Mouse (Mus musculus): Measurements from ENCODE around the gene Stub1.
A peak's percentile ranks its signal among the peaks of the same experiment; 100 is the strongest.

Gene Stub1

DNA sequence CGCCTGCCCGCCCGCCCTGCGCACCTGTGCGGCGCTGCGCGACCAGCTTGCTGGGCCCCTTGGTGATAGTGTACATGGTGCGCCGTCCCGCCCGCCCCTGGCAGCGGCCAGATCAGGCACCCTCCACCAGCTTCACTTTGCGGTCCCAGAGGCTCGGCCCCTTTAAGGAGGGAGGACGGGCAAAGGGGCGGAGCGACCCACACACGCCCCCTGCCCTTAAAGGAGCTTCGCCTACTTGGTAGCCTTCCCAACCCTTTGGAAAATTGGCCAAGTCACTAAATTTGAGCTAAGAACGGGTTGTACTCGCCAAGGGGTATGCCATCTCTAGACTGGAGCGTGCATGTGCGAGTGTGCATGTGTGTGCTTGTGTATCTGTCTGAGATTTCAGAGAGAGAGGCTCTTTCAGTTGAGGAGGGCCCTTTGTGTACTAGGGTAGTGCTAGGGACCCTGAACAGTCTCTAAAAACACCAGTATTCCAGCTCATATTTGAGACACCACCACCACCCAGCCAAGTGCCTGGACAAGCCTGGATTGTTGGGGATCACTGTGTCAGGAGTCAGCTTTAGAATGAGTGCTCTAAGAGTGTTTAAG, 35.5 kb upstream of the Stub1 start, which contains the start of gene Mcrip2:
Gene Mcrip2, minus strand, starts transcription at position 164 of the 591 bp plus-strand sequence.
- peak; percentile 76 to 83 for DNase-seq (ENCODE audit: low spot score in 2 of 2)

DNA sequence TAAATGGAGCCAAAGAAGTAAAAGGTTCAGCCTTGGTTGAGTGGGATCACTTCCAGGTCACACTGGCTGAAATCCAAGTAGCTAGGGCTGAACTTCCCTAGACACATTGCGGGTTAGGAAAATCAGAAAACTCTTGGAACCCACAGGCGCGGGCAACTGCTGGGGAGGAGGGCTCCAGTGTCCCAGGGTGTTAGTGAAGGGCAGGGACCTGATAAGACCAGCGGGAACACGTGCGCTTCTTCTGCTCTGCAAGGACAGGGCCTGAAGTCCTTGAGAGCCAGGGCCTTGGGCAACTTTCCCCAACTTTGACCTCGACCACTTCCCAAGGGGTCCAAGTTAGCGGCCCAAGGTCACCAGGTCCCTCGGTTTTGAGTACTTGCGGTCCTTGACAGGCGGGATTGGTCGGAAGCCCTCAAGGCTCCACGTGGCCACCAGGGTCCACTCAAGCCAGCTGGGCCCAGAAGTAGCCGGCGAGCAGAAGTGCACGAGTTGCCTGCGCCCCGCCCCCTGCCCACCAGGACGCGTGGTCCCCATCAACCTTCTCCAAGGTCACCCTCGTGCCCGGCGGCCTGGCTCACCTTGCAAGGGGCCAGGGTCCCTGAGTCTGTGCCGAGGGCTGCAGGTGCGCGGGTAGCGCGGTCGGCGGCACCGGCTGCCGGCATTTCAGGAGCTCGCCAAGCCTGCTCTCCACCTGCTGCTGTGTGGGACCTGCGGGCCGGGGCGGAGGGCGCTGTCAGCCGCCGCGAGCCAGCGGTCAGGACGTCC, 34.8 kb upstream of the Stub1 start:
- peak in 1 of 2 experiments; percentile 64 for DNase-seq (ENCODE audit: low spot score in 2 of 2)

DNA sequence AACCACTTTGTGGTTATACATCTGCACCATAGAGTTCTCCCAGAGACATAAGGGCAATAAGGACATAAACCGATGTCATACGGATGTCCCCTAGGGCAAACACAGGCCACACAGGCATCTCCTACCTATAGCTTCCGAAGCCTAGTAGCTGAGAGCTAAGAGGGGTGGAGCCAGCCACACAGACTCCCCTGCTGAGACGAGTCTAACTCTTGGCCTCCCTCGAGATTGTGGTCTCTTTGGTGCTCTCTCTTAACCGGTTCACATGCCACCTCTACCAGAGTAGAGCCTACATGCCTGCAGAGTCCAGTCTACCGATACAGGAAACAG, 34.3 kb upstream of the Stub1 start:
- no peak for DNase-seq (ENCODE audit: low spot score in 2 of 2)

DNA sequence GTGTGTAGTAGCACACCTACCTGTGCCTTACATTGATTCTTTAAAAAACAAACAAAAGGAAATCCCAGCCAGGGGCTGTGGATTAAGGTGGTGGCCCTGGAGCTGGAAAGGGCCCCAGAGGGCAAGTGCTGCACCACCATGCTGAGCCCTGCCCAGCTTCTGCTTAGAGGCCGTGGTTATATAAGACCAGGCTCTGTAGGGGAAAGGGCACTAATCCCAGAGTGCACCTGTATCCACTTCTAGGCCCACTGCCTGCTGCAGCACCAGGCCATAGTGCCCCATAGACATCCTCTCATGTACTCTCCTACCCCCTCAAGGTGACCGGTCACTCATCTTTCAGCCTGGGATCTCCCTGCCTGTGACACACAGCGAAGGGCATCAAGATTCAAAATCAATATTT, 33.0 kb upstream of the Stub1 start:
- DNase-seq (ENCODE audit: low spot score in 2 of 2), result no peak

DNA sequence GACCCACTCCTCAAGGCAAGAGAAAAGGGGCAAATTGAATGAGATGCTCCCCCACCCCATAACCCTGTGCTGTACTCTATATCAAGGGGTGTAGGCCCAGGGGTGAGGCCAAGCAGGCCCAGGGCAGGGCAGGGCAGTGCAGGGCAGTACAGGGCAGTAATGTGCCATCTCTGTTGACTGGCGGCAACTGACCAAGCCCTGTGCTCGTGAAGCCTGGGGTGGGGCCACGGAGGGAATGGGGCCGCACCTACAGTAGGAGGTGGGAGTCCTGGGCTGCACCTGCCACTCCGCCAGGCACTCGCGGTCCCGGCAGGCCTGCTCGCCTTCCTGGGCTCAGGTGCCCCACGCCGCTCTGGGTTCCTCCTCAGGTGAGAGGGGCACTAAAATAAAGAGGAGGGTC, 32.1 kb upstream of the Stub1 start:
- no peak for DNase-seq (ENCODE audit: low spot score in 2 of 2)

DNA sequence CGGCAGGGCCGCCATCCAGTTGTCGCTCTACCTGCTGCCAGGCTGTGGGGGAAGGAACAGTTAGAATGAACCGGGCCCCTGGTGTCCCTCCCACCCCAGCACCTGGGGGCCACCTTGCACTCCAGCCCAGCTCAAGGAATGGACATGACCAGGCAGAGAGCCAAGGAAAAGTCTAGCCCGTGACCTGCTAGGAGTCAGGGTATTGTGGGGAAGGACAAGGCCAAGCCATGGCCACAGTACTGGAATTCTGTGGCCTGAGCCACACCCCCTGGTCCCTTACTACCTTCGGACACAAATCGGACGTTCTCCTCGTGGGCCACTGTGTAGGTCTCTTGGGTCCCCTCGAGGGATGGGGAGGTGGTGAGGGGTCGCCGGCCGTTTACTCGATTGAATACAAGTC, 31.1 kb upstream of the Stub1 start:
- DNase-seq (ENCODE audit: low spot score in 2 of 2), result no peak

DNA sequence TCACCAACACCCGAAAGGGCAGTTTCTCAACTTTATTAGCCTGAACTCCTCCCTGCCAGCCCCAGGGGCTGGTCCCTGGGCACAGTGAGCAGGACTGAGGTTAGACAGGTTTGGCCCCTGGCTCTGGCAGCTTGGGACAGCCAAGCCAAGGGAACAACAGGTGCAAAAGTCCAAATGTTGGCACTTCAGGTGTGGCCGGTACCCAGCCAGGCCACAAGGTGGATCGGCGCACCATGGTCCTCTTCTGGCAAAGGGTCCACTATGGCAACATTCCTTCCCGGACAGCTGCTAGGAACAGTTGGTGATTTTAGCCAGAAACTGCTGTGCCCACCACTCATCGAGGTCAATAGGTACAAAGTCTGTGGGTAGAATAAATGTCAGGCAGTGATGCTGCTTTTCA, 30.5 kb upstream of the Stub1 start:
- DNase-seq (ENCODE audit: low spot score in 2 of 2), result no peak

DNA sequence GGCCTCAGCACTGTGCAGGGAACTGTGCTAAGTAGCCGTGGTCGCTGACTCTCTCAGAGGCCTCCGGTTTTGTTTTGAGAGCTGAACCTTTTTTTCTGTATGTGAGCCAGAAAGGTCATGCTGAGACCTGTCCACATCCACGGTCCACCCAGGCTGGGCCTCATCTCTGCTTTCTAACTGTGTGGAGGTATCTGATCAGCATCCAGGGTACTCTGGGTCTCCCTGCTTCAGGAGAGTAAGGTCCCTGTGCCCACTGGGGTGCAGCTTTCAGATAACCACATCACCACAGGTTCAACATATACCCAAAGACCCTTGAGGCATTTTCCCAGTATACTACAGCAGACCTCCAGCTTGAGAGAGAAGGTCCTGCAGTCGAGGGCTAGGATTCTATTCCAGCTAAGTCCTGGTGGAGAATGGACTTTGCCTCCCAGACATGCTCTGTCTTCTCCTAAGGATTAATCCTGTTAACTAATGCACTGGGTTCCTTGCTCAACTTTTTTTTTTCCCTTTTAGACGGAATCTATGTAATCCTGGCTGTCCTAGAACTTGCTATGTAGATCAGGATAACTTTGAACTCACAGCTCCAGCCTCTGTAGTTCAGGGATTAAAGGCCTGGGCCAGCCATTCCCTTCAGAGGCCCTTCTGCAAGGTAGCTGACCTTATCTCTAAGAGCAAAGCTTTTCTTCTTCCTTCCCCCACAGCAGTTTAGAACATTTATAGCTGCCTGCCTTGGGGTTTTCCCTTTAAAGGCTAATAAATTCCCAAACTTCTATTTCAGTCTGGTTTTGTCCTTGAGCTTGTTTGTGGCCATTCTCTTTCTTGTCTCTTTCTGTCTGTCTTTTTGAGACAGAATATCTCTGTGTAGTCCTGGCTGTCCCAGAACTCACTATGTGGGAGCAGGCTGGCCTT, 28.8 kb upstream of the Stub1 start:
- no peak for DNase-seq (ENCODE audit: low spot score in 2 of 2)

DNA sequence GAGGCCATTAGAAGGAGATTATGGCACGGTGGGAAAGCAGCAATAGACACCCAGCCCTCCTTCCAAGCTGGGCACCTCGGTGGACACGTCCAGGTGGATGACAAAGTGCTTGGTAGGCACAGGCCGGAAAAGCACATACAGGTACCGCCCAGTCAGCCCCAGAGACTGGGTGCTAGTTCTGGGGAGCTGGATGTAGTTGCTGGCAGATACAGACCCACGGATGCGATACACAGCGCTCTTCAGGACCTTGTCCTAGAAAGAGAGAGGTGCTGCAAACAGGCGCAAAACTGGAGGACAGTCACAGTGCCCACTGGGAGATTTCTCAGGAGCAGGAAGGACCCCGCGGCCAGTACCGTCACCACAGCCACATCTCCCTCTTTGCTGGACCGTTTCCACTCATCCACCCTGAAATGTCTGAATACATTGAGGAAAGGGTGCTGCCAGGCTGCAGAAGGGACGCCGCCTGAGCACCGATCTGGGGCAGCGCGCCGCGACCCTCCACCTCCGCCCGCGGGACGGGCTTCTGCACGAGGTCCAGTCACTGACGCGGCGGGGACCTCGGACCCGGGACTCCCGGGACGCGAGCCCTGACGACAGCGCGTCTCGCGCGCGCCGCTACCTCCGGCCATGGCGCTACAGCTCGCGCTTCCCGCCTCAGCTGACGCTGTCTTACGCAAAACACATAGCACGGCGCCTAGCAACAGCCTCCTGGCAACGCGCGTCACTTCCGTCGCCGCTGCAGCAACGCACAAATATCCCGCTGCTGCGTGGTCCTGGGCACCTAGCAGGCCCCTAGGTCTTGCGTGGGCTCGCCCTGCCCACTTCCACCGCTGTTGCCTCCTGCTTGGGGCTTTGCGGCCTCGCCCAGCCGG, 27.9 kb upstream of the Stub1 start, which contains the start of gene Wdr90:
Gene Wdr90, minus strand, starts transcription at position 670 of the 872 bp plus-strand sequence.
- peak; percentile 84 to 89 for DNase-seq (ENCODE audit: low spot score in 2 of 2)

DNA sequence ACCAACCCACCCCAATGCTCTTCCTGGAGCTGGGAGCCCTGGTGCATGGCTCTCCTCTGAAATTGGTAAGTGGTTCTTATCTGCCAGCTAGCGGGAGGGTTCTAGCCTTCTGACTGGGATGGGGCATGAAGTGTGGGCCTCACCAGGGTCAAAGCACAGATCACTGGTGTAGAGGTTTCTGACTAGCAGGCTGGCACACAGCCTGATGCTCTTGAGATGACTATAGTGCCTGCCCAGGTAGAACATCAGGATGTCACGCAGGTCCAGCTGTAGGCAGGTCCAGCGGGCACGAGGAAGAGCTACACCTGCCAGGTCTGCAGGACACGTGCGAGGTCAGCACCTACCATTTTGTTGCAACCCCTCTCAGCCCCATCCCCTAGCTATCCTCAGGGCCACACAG, 27.0 kb upstream of the Stub1 start:
- no peak for DNase-seq (ENCODE audit: low spot score in 2 of 2)

DNA sequence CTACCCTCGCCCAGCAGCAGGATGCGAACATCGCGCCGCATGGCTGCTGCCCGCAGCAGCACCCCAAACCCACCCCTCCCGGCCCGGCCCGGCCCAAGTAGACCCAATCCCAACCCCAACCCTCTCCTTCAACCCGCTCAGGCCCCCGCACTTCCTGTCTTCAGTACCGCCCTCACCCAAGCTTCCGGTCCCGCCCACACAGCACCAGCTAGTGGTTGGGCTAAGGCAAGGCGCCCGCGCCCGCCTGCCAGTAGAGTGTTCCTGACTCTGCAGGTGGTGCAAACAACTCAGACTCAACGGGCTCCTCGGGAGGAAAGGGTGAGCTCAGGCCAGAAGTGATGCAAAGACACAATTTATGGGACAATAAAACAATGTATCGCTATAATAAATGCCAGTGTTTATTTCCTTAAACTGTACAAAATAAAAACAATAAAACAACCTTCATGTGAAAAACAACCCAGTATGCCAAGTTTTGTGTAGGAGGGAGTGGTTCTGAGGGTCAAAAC, 11.2 kb upstream of the Stub1 start, which contains the start of gene Rhot2:
Gene Rhot2, minus strand, starts transcription at position 456 of the 506 bp plus-strand sequence.
- DNase-seq (ENCODE audit: low spot score in 2 of 2), result peak; percentile 91 to 97

DNA sequence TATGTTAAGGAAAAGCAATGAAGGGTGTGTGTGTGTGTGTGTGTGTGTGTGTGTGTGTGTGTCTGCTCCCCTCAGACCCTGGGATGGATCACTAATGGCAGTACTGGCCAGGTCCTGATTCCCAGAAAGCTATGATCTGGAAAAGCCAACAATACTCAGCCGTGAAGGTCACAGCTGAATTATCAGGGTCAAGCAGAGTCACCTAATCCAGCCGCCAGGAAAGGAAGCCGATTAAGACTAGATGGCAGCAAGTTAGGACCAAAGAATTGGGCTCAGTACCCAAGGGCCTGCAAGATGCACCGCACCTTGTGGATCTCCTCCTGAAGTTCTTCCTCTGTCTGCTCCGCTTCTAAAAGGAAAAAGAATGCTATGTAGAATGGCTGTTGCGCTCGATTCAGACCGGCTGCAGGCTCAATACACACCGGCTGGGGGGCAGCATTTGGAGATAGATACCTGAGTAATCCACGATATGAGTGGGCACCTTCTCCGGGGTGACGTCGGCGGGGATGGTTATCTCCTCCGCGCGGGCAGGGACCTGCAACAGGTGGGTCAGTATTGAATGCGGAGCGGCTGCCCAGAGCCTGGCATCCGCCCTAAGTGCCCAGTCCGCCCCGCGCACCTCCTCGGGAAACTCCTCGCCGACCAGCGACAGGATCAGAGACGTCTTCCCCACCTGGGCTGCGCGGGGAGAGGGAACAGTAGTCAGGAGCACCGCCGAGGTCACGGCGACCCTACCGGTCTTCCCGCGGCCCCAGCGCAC, 10.6 kb upstream of the Stub1 start:
- DNase-seq (ENCODE audit: low spot score in 2 of 2), result no peak

DNA sequence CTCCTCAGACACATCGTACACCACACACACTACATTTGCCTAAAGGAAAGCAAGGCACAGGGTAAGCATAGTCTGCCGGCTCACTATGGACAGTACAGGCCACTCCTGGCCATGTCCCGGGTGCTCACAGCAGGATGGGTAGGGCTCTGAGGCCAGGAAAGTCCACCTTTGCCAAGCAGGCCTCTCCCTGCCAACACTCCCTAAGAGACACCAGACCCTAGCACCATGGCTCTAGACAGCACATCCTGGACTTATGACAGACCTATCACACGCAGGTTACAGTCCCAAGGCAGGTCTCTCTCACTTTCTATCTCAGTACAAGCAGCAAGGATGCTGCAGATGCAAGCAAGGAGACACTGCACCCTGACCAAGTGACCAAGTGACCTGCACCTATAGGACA, 9.9 kb upstream of the Stub1 start:
- no peak for DNase-seq (ENCODE audit: low spot score in 2 of 2)

DNA sequence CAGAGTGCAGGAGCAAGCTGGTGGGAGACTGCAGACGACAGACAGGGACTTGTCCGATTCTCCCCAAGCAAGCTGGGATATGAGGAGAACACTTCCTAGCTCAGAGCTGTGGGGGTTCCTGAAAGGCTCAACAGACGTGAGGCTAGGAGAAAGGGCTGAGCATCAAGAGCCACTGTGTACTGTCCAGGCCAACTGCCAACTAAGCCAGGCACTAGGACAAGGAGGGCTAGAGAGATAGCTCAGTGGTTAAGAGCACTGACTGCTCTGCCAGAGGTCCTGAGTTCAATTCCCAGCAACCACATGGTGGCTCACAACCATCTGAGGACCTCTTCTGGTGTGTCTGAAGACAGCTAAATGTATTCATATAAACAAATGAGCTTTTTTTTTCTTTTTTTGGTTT, 9.3 kb upstream of the Stub1 start:
- DNase-seq (ENCODE audit: low spot score in 2 of 2), result no peak

DNA sequence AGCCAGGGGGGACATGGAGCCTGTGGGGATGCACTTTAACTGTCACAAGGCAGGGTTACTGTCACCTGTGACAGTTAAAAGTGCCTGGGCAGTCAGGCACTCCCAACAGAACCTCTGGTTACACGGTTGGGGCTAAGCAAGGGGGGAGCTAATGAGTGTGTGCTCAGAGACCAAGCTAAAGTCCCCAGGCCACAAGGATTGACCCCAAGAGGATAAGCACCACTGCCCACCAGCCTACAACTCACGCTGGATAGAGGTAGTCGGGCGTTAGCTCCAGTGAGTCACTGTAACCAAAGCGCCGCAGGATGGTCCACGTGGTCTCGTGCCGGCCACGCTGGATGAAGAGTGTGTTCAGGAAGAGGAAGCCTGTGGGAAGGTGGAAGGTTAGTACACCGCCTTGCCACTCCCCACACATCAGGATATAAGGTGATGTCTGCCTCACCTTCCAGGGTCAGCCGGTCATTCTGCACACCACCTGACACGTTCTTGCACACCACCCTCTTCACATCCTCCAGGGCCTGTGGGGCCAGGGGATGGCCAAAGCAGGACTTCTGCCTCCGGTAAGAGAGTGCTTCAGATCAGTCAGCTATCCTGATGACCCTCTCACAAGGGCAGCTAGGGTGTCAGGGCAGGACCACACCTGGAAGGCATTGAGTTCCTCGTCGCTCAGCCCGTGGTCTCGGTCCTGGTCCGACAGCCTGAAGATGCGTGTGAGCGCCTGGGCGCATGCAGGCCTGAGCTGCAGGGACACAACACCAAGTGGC, 8.1 kb upstream of the Stub1 start, which contains the start of gene Gm20683:
Gene Gm20683, minus strand, starts transcription at position 647 of the 764 bp plus-strand sequence.
- DNase-seq (ENCODE audit: low spot score in 2 of 2), result no peak

DNA sequence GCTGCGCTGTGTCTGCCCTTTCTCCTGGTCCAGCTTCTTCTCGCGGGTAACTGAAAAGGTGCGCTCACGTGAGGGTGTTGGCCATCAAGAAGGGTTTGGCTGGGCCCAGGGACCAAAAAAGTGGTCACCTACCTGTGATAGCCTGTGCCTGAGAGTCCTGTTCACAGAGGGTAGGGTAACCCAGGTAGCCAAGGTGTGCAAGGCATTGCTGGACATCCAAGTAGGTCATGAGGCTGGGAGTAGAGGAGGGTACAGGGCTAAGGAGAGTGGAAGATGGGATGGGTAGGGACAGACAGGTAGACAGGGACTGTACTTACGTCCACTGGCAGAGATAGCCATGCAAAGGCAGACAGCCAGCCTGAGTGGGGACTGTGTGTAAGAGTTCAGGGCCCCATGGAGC, 7.3 kb upstream of the Stub1 start:
- no peak for DNase-seq (ENCODE audit: low spot score in 2 of 2)

DNA sequence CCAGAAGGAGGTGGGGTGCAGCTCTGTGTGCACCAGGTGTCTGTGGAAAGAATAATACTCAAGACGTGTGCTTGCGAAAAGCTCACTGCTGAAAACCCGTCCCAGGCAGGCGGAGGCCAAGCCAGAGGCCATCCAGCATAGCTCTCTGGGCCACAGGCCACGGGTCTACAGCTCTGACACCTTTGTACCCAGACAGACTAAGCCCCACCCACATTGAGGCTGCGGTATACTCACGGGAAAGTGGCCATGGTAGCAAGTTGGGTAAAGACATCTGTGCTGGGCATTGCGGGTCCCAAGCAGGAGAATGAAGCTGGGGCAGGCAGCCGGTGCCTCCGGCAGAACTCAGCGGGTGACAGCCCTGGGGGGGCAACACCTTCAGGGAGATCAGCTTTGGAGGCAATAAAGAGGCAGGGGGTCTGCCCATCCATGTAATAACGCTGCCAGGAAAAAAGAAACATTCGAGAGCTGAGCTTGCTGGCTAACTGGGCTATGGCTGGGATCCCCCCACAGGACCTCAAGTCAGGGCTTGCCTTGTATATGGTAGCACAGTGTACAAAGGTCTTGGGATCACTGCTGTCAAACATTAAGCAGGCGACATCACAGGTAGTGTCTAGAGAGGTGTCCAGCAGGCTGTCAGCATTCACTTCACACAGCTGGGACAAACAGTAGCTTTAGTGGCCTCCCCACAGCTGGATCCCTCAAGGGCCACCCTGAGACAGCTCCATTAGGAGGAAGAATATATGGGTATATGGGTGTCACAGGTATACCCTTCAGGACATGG, 6.4 kb upstream of the Stub1 start:
- DNase-seq (ENCODE audit: low spot score in 2 of 2), result no peak

DNA sequence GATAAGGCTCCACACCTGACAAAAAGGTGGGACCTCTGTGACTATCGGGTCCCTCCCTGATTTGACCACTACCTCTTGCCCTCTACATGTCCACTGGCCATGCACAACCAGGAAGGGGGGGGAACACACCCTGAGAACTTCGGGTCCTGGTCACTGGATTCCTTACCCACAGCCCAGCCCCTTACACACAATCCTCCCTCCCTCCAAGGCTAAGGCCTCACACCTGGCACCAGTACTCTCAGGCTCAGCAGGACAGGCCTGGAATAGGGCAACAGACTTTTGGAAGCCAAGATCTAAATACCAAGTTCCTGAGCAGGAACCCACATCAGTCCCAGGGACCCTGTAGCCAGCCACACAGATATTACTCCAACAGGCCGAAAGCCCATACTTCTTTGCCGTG, 5.7 kb upstream of the Stub1 start:
- DNase-seq (ENCODE audit: low spot score in 2 of 2), result no peak

DNA sequence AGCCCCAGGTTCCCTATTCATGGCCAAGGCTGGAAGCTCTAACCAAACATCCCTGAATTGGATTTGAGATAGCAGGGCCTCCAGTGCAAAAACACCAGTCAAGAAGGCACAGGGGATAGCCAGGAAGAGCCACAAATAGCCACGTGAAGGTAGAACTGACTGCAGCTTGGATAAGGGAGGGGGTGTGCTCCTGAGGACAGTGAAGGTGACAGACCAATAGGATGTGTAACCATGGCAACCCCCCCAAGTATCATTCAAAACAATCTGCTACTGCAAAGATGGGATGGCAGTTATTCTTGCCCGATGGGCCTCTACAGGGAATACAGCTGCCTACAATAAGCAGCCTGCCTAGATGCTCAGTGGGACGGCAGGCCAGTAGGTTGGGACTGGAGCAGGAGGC, 4.3 kb upstream of the Stub1 start:
- DNase-seq (ENCODE audit: low spot score in 2 of 2), result no peak

Data from urinary bladder, postnatal 36 days (tissue).